Mouse (Mus musculus) left cerebral cortex, postnatal 25 days (tissue): ENCODE data around the gene Ddx42. TPM values are rescaled to one million over a fixed set of nuclear protein-coding genes. Genes with fewer than 3 reads are reported as not detected.

Experiments
- DNase-seq, 2 experiments: peaks; one replicate each; pipeline ENCODE4 v3.0.0; 2022; ENCODE audit warnings: low spot score in 2 of 2, mixed read lengths in 1 of 2
- intact Hi-C: fragments of 180-260 bp; cut with DNase I; formaldehyde crosslinking; loops from one replicate; pipeline ENCODE4 v1.15.1; 2025
- total RNA-seq, 2 experiments: library from RNA; stranded (reverse); gene quantifications; 2 replicates each; pipeline ENCODE4 v1.2.3; 2021

The Ddx42 gene
- total RNA-seq, 2 experiments from 2014 or later: 64.1 to 68.2 TPM

DNA sequence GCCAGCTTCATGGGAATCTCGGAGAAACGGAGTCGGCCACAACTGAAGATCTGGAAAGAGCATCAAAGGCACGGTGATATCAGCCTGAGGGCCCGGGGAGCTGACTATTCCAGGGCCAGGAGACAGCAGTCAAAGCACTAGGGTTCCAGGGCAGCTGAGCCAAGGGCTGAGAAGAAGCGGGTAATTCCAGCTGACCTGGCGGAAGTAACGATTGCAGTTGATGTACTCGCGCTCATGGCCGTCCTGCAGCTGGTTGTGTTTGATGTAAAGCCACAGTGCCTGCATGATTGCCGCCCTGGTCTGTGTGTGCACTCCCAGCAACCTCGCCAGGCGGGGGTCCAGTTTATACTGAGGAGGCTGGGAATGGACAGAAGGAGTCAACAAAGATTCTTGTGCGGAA is 48.3 kb downstream of the Ddx42 start:
- no peak for DNase-seq
- intact Hi-C loops: no loop called here

DNA sequence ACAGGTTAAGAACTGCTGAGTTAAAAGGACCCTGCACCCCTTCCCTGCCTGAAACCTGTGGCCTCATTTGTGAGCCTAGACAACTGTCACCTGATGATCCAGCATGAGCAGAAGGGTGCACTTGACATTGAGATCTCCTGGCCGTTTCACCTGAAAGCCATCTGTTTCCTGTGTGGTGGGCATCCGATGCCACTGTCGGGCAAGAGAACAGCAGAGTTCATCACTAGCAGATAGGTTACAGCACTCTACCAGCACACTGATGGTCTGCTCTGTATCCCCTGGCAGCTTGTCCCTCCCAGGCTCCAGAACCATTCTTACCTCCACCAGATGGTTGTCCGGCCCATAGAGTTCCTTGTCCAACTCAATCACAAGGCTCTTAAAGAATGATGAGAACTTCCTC is 48.8 kb downstream of the Ddx42 start:
- intact Hi-C loops: no loop called here
- no peak for DNase-seq

DNA sequence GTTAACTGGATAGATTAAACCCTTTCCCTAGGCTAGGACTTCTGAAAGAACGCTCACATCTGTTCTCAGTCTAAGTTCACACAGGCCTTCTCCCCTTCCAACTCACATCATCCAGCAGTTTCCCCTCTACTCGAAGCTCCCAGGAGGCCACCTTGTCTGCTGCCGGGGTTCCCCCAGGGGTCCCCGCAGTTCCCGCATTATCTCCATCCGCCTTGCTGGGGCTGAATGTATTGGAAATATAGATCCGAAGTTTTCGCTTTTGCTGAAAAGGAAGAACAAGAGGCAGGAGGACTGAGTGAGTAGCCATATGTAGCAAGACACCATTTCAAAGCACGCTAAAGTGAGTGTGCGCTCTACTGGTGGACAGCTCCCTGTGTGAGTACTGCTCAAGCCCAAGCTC is 49.7 kb downstream of the Ddx42 start:
- intact Hi-C loops: no loop called here
- no peak for DNase-seq

DNA sequence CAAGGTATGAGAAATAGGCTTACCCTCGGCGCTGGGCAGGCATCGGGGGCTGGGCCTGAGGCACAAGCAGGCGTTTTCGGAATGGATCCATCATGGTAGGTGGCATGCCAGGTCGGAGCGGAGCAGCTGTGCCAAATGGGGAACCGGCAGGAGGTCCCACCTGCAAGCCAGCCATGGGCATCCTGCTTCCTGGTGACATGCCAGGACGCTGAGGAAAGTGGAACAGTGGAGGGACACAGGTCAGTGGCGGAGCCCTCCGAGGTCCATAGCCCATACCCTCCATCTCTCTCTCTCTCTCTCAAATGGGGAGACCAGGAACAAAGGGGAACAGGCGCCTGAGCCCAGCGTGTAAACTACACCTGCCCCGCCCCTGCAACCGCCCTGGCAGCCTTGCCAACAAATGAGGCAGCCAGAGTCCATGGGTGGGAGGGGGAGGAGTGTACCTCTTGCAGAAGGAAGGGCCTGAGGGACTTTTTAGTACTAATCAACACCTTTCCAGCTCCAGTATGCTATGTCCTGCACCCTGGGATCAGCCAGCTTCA is 50.7 kb downstream of the Ddx42 start:
- no peak for DNase-seq
- intact Hi-C loops: no loop called here

DNA sequence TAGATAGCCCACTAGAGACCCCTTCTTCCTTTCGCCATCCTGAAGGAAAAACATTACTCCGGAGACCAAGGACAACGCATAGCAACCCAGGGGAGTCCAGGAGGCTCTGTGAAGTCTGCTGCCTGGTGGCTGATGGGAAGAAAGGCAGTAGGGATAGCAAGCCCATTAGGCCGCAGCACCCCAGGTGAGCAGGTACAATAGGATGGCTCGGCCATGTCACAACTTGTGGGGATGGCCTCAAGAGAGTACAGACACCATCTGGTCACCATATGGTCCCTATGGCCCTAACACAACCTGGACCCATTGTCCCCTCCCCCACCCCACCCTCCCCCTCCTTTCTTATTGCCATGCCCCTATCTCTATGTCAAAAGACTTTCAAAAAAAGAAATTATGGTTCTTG is 51.1 kb downstream of the Ddx42 start:
- no peak for DNase-seq
- intact Hi-C loops: no loop called here

DNA sequence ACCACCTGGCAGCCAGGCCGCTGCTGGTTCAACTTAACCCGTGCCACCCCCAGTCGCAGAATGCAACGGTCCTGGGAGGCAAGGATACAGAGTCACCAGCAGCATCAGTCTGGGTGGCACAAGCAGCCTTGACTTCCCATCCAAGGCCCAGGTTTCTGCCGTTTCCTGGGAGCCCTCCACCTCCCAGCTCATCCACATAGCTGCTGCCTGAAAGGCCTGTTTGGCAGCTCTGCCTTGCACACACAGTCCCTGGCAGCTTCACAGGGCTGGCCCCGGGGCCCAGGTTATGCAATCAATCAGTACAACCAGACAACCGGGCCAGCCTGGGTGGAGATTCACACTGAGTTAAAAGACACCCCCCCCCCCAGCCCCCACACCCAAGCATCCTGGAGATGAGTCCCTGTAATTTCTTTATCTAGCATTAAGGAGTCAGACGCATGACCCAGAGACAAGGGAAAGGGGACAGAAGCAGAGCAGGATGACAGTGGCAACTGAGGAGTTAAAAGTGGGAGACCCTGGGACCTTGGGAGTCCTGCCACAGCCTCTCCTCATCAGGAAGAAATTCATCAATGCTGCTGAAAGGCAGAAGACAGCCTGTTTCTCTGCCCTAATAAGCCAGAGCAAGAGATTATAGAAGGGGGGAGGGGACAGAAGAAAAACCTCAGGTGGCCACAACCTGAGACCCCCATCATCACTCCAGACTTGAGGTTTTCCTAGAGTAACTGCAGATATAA is 51.8 kb downstream of the Ddx42 start:
- DNase-seq: peak; percentile 52 to 54
- intact Hi-C loops: no loop called here

DNA sequence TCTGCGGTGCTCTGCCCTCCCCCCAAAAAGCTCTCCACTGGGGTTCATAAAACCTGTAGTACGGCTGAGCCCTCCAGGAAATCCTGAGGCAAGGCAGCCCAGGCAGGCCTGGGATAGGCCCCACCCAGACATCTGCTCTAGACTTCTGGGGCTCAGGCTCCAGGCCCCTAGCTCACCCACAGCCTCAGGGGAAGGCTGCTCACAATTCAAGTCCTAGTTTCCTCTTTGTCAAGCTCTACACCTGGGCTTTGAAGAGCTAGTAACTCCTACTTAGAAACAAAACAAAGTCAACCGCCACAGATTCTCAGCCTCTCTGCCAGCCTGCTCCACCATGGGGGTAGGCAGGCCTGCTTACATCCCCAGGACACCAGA is 52.3 kb downstream of the Ddx42 start:
- intact Hi-C loops: no loop called here
- no peak for DNase-seq

DNA sequence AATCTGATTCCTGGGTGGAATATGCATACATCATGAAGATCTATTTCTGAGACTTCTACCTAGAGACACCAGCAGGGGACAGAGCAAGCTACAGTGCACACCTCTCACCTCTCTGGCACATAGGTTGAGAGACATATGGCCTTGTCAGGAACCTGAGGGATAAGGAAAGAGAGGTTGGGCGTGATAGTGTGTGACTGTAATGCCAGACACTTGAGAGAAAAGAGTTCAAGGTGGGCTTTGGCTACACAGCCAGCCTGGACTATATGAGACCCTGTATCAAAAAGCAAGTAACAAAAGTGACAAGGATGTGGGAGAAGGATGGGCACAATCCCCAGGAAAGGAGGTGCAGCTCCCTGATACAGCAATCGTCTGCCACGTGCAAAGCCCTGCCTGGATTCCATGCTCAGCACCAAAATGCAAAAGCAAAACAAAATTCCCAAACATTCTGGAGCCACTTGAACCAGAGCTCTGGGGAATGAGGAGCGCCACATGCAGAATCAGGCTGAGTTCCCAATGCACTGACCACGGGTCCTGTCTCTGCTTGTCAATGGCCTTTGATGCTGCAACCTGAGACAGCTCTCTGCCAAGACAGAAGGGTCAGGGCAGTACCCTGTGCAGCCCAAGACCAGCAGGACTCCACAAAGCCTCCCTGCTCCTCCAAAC is 54.5 kb downstream of the Ddx42 start:
- no peak for DNase-seq
- intact Hi-C loops: no loop called here

DNA sequence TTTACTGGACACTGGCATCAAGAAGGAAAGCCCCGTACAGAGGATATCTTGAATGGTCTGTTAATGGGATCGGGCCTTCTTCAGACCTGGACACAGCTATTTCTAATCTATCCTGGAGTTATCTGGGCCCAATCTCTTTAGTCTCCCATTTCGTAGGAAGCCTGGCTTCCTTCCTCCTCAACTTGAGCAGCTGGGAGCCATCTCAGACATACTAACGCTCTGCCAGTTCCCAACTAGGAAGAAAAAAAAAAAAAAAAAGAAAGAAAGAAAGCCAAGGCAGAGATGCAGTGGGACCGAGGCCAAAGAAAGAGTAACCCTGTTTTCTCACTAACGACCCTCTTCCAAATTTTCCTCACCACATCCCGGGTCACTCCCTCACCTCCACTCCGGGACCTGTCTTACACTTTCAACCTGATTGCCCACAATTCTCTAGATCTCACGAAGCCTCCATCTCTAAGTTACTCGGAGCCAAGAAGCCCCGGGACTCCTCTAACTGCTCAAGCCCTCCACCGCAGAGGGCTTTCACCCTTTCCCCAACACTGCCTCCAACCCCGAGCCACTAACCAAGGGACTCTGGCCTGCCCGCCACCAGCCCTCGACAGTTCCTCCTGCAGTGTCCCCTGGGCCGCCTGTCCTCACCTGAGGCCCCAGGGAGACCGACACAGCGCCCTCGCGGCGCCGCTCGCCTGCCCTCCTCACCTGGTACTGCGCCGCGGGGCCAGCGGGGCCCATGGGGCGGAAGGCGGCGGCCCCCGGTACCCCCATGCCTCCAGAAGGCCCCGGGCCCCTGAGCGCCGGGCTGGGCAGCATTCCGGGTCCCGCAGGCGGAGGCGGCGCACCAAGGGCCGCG is 55.3 kb downstream of the Ddx42 start:
- DNase-seq: peak in 1 of 2 experiments; percentile 42
- intact Hi-C loops: loop anchor here (2.0 kb wide), 1 partner anchor 15 kb away; the partner anchor contains the start of genes Ftsj3 and Psmc5

DNA sequence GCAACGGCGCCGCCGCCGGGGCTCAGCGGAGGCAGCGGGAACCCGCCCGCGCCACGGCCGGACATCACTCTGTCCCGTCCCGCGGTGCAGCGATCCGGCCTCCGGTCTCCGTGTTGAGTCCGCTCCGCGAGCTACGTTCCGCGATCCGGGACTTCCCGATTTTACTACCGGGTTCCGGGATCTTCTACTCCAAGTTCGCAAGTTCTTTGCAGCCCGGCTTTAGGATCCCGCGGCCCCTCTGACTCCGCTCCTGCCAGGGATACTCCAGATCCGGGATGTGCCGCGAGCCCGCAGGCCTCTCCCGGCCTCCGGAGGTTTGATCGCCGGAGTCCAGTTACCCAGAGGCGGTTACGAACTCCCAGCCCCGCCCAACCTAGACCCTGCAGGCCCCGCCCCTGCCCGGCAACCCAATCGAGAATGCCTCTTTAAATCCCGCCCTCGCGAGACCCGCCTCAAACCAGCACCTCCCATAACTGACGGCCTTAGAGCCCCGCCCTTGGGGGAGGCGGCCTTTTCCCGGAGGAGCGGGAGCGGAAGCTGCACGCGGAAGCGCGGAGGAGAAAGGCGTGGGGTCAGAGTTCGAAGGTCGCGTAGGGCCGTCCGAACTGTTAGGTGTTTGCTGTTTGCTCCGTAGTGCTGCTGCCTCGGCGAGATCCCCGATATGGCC is 56.1 kb downstream of the Ddx42 start, which contains the start of gene Smarcd2:
TSS of gene Smarcd2 (minus strand) at position 329 of the 667 bp plus-strand sequence.
- intact Hi-C loops: loop anchor here (2.0 kb wide), 1 partner anchor 16 kb away; the partner anchor contains the start of genes Ftsj3 and Psmc5

DNA sequence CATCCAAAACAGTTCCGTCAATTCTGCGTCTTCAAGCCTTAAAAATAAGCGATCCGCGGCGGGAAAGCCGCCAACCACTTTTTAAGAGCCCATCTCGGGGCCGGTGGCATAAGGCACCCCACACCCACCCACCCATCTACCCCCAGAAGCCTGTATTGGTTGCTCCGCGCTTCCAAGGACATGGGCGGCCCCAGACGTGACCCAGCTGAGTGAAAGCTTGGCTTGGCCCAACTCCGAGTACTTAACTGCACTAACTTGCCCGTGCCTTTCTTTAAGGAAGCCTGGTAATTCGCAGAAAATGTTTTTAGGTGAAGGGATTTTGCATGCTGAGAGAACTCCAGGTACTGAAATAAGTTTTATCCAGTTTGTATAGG is 56.6 kb downstream of the Ddx42 start:
- intact Hi-C loops: loop anchor here (2.0 kb wide), 1 partner anchor 16 kb away; the partner anchor contains the start of genes Ftsj3 and Psmc5
- no peak for DNase-seq

More for the DNA sequence above, 56.1 kb downstream of the Ddx42 start, which contains the start of gene Smarcd2:
- DNase-seq: peak; percentile 98 to 100

DNA sequence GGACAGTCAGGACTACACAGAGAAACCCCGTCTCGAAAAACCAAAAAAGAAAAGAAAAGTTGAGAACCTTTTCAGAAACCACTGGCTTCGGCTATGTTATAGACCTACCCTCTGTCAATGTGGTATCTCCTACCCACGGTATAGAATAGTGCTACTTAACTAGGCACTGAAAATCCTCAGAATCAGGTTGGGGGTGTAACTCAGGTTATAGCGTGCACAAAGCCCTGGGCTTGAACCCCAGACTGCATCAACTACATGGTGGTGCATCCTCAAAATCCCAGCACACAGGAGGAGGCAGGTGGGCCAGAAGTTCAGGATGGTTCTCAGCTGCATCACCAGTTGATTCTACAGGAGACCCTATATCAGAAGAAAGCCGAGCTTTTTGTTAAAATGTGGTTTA is 57.1 kb downstream of the Ddx42 start:
- intact Hi-C loops: loop anchor here (2.0 kb wide), 1 partner anchor 17 kb away; the partner anchor contains the start of genes Ftsj3 and Psmc5
- no peak for DNase-seq

DNA sequence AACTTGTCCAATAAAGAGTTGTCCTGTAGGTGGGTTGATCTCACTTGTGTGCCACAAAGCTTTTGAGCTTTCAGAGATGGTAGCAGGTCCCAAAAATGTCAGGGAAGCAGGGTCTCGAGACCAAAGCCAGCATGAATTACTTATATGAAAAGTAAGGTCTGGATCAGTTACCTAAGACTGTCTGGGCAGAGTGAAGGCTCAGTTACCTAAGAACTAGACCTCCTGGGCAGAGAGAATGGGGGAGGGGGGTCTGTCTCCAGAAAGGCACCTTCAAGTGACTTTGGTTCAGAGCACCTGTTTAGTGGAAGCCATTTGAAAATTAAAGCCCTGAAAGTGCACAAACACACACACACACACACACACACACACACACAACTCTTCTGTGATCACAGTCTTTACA is 57.6 kb downstream of the Ddx42 start:
- no peak for DNase-seq
- intact Hi-C loops: no loop called here

DNA sequence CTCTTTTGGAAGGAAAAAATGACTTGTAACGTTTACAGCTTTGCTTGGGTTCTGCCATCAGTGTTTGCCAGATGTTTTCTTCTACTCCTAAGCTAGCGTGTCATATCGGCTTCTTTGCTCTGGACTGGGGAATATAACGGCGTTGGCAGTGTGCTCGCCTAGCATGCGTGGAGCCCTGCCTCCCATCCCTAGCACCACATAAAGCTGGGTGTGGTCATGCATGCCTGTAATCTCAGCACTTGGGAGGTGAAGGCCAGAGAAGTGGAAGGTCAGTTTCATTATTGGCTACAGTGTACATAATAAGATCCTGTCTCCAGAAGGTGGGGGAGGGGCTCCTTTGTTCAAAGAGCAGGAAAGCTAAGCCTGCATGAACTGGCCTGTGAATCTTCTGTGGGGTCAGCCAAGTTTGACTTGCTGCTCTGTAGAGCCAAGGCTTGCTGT is 58.3 kb downstream of the Ddx42 start:
- DNase-seq: no peak
- intact Hi-C loops: no loop called here

DNA sequence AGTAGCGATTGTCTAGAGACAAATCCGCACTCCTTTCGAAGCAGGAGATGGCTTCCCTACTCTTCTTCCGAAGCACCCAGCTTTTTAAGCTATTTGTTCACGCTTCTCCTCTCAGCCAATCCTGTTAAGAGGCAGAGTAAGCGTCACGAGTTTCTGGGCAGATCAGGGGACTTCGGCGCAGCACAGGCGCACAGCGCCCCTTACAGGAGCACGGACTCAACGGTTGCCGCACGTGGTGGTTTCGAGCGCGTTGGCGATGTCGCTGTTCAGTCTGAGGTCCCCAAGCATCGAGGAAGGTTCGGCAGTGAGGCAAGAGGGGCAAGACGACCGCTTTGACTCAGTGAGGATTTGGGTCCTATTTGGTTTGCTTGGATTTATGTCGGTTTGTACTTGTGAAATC is 59.7 kb downstream of the Ddx42 start, which contains the start of gene Tcam1:
TSS of gene Tcam1 (plus strand) at position 219 of the 400 bp plus-strand sequence.
- intact Hi-C loops: no loop called here
- peak; percentile 93 to 96 for DNase-seq

DNA sequence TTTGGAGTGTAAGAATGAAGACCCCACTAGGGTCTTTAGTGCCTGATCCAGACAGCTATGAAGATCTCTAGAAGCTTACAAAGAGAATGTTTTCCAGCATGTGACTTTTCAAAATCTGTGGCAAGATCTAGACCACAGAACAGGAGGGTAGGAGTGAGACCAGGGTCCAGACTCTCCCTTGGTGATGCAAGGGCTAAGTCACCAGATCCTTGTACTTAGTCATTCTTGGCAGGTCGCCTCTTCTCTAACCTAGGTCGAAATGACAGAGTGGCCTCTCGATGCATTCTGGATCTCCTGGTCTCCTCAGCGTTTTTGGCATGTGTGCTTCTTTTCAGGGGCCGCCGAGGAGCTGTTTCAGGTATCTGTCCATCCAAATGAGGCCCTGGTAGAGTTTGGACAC is 65.7 kb downstream of the Ddx42 start:
- DNase-seq: no peak
- intact Hi-C loops: no loop called here

DNA sequence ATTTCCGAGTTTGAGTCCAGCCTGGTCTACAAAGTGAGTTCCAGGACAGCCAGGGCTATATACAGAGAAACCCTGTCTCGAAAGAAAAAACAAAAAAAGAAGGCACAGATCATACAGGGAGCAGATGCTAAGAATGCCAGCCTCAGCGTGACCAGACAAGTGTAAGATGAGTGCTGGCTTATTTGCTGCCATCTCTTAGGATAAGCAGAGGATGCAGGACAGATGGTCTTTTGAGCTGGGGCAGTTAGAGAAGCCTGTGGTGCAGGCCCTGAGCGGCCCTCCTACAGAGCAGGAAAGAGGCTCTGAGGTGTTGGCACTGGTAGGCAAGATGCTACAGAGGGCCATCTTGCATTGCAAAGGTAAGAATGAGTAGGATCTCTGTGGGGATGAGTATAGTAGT is 66.6 kb downstream of the Ddx42 start:
- no peak for DNase-seq

DNA sequence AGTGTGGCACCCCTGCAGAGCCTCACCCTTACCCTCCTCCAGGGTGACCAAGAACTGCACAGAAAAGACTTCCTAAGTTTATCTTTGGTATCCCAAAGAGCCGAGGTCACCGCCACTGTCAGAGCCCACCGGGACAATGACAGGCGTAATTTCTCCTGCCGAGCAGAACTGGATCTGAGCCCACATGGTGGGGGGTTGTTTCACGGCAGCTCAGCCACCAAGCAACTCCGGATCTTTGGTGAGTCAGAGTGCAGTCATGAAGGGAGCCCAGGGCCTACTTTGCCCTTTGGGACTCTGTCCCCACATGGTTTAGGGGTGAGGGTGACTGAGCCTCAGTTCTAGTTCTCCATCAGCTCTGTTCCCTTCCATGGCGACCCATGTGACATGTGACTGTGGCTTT is 67.4 kb downstream of the Ddx42 start:
- intact Hi-C loops: no loop called here
- no peak for DNase-seq

More for the DNA sequence above, 66.6 kb downstream of the Ddx42 start:
- intact Hi-C loops: no loop called here

DNA sequence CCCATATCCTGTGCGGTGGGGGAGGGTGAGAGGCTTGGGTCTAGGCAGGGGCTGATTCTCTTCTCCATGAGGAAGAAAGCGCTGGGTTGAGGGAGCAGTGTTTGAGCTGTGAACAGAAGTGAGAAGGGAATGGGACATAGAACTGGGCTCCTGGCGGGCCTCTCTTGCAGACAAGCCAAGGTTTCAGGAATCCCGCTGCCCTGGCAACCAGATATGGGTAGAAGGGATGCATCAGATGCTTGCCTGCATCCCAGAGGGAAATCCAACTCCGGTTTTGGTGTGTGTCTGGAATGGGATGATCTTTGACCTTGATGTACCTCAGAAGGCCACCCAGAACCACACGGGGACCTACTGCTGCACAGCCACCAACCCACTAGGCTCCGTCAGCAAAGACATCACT is 69.5 kb downstream of the Ddx42 start:
- intact Hi-C loops: no loop called here
- DNase-seq: no peak
